Mouse (Mus musculus): ENCODE data around the gene Rcor1.

DNA sequence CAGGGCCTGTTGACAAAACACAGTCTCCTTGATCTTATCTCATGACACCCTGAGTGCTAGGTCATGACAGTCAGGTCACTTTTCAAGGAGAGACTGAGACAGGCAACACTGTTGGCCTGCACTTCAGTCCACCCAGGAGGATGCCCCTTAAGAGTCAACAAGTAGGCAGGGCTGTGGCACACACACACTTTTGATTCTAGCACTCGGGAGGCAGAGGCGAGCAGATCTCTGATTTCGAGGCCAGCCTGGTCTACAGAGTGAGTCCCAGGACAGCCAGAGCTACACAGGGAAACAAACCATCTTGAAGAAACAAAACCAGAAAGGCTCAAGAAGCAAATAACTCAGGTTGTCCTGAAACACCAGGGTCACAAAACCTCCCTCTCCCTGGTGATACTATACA is 49.7 kb upstream of the Rcor1 start:
- TF ChIP-seq CTCF (IDR thresholded peaks at IDR 0.05; ENCODE audit: low read depth, low read length): no peak
- no peak for TF ChIP-seq EP300 (IDR thresholded peaks at IDR 0.05; ENCODE audit: insufficient read depth, low read depth, low read length)
